In the genomic region with DNA sequence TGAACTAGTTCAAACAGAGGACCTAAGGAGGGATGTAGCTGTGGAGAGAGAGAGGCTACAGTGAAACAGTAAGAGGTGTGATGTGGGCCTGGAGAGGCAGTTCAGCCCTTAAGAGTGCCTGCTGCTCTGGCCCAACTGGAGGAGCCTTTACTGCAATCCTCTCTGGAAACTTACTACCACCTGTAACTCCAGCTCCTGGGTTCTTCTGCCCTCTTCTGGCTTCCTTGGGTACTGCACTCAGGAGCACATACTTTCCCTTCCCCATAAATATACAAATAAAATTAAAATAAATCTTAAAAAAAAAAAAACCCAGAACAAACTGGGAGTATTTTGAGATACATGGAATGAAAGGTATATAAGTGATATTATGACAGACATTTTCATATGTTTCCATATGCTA, we compare ENCODE assay signal across 7 mouse cellular contexts. TPM values are rescaled to one million over a fixed set of nuclear protein-coding genes. Genes with fewer than 3 reads are reported as not detected.
A peak's percentile ranks its signal among the peaks of the same experiment; 100 is the strongest.
DNase-seq lines count a peak whose midpoint lies in the region; ATAC-seq and TF ChIP-seq lines count a peak whose summit lies in the region.

No protein-coding gene starts in this region.

- no peak for ATAC-seq in liver, postnatal 0 days

- no peak for TF ChIP-seq POLR2A in small intestine, adult 2 months (IDR thresholded peaks at IDR 0.05; ENCODE audit: low read depth, low read length)

- H3K4me3 ChIP-seq in liver, postnatal 0 days (ENCODE audit: low read depth, low read length): no peak overlapping the region
- H3K4me3 ChIP-seq in small intestine, adult 2 months (ENCODE audit: low read depth, low read length): no peak overlapping the region

- H3K27me3 ChIP-seq in liver, postnatal 0 days (ENCODE audit: insufficient read depth, low read length): no peaks in the 10 kb centered on the region
- 0 out of 2 replicates have a peak, but pooled peaks cover 3% of the 10 kb centered on the region for H3K27me3 ChIP-seq in small intestine, adult 2 months (ENCODE audit: control insufficient read depth, insufficient read depth, low read length)

- no peaks in the 10 kb centered on the region for H3K4me1 ChIP-seq in liver, postnatal 0 days (ENCODE audit: insufficient read depth)
- H3K4me1 ChIP-seq in small intestine, adult 2 months (ENCODE audit: control insufficient read depth, insufficient read depth, insufficient read length, low read length): peaks cover 10% of the 10 kb centered on the region; the same call in 1 of the 2 replicates

- TF ChIP-seq CTCF in liver, postnatal 0 days (IDR thresholded peaks at IDR 0.05; ENCODE audit: low read depth): peak; percentile 63
- peak; percentile 55; the same call in 1 of the 2 replicates for TF ChIP-seq CTCF in small intestine, adult 2 months (IDR thresholded peaks at IDR 0.05; ENCODE audit: extremely low read depth, insufficient read length, insufficient replicate concordance, low read depth, low read length)

- peak; percentile 28 for DNase-seq in layer of hippocampus, adult 11-12 months (ENCODE audit: low spot score)
- DNase-seq in layer of hippocampus, adult 9-11 months: no peak
- peak; percentile 55 for DNase-seq in ES-CJ7 (ENCODE audit: low read depth, low spot score)
- DNase-seq in adipocyte (ENCODE audit: low spot score): peak; percentile 73
- DNase-seq in gastrocnemius, postnatal 10 days: peak; percentile 59
- DNase-seq in liver, postnatal 0 days: peak; percentile 51

- TF ChIP-seq EP300 in liver, postnatal 0 days (IDR thresholded peaks at IDR 0.05; ENCODE audit: low read depth): no peak

- no peaks in the 10 kb centered on the region for H3K9me3 ChIP-seq in liver, postnatal 0 days (ENCODE audit: low read length)

- no peak overlapping the region for H3K27ac ChIP-seq in liver, postnatal 0 days (ENCODE audit: low read depth)
- no peak overlapping the region for H3K27ac ChIP-seq in small intestine, adult 2 months (ENCODE audit: insufficient read depth, low read depth, low read length)

- no peak overlapping the region for H3K9ac ChIP-seq in liver, postnatal 0 days (replicated peaks)

- no peaks in the 10 kb centered on the region for H3K36me3 ChIP-seq in liver, postnatal 0 days (replicated peaks; ENCODE audit: insufficient read depth, low read length)
- no peaks in the 10 kb centered on the region for H3K36me3 ChIP-seq in small intestine, adult 2 months (ENCODE audit: control insufficient read depth, insufficient read depth, low read length)

- no peak overlapping the region for H3K4me2 ChIP-seq in liver, postnatal 0 days (ENCODE audit: low read depth, low read length)

RNA-seq across cellular contexts. Expression of gene Meis2, which starts 35.6 kb away (rescaled TPM):
- 1 to 10 TPM; 4.0 to 5.2 TPM for total RNA-seq in gastrocnemius, postnatal 10 days (2021)
- polyA plus RNA-seq in liver, postnatal 0 days (2015; fragmentation: Nextera tagmentation; extraction: Ambion mirVana): 2.0 and 2.4 TPM in 2 replicates
- 3.9 and 11.6 TPM in 2 replicates for polyA plus RNA-seq in small intestine, adult 2 months (2012; rRNA removed)
